Mouse (Mus musculus) limb, embryonic 14.5 days (tissue): ENCODE data around the gene Efna4. TPM values are rescaled to one million over a fixed set of nuclear protein-coding genes. Genes with fewer than 3 reads are reported as not detected.

Source experiments
- ATAC-seq: fragments of 200-750 bp; cut with Nextera tagmentation; 2 replicates; pipeline ENCODE4 v1.8.0; 2017; ENCODE audit warnings: low read depth, moderate number of reproducible peaks, moderate TSS enrichment; ENCODE audit not compliant: low FRiP score
- DNase-seq: peaks from one replicate; pipeline ENCODE4 v3.0.0-alpha.2; 2015; ENCODE audit warnings: low spot score
- H3K27ac ChIP-seq: fragments of 300-500 bp; sonication (generic); replicated peaks from 2 replicates; pipeline ENCODE4 v1.5.1; 2014; ENCODE audit warnings: low read depth, mild to moderate bottlenecking, low read length, moderate library complexity, mixed read lengths
- H3K27me3 ChIP-seq: fragments of 300-500 bp; sonication (generic); 2 replicates; pipeline ENCODE4 v1.6.1; 2014; ENCODE audit warnings: low read length, mixed read lengths; ENCODE audit not compliant: control insufficient read depth, insufficient read depth
- H3K36me3 ChIP-seq: fragments of 300-500 bp; sonication (generic); 2 replicates; pipeline ENCODE4 v1.6.1; 2014; ENCODE audit warnings: mild to moderate bottlenecking, low read length, moderate library complexity, mixed read lengths; ENCODE audit not compliant: control insufficient read depth, insufficient read depth
- H3K4me1 ChIP-seq: fragments of 300-500 bp; sonication (generic); 2 replicates; pipeline ENCODE4 v1.6.1; 2014; ENCODE audit warnings: antibody characterized with exemption, low read length, mixed read lengths; ENCODE audit not compliant: control insufficient read depth, insufficient read depth
- H3K4me2 ChIP-seq: fragments of 300-500 bp; sonication (generic); replicated peaks from 2 replicates; pipeline ENCODE4 v1.6.1; 2014; ENCODE audit warnings: low read depth, mild to moderate bottlenecking, low read length, moderate library complexity; ENCODE audit not compliant: severe bottlenecking
- H3K4me3 ChIP-seq: fragments of 300-500 bp; sonication (generic); replicated peaks from 2 replicates; pipeline ENCODE4 v1.5.1; 2014; ENCODE audit warnings: low read length
- H3K9ac ChIP-seq: fragments of 300-500 bp; sonication (generic); 2 replicates; pipeline ENCODE4 v1.6.1; 2014; ENCODE audit warnings: mild to moderate bottlenecking, low read depth, low read length, moderate library complexity; ENCODE audit not compliant: severe bottlenecking
- H3K9me3 ChIP-seq: fragments of 300-500 bp; sonication (generic); 2 replicates; pipeline ENCODE4 v1.6.1; 2016; ENCODE audit warnings: low read length; ENCODE audit not compliant: control insufficient read depth
- POLR2A ChIP-seq: fragments of 200-500 bp; IDR thresholded peaks from 2 replicates; pipeline ENCODE4 v1.8.0; 2012; ENCODE audit warnings: inconsistent platforms, mild to moderate bottlenecking, moderate library complexity, borderline replicate concordance; ENCODE audit not compliant: insufficient read depth, insufficient read length; ENCODE audit errors: extremely low read depth
- whole genome bisulfite sequencing: fragments of 180-500 bp; shearing (Covaris S2); extraction: QIAGEN DNeasy Blood & Tissue Kit; methylation state at CpG from one replicate; pipeline ENCODE4 v1.1.7; 2014; 5-methylcytosine and 5-hydroxymethylcytosine counted together
- polyA plus RNA-seq, 2 experiments: library from polyadenylated mRNA; depleted of rRNA in 1 of 2; stranded (reverse) in 1 of 2; unstranded in 1 of 2; fragments of >200 nt; fragmentation: Nextera tagmentation in 1 of 2; extraction: Ambion mirVana in 1 of 2; gene quantifications; 2 replicates each; pipeline versions ENCODE4 v1.2.1 to v1.2.3; 2012 to 2014

The Efna4 gene
- polyA plus RNA-seq, 2 experiments, result 32.0 to 56.5 TPM

DNA sequence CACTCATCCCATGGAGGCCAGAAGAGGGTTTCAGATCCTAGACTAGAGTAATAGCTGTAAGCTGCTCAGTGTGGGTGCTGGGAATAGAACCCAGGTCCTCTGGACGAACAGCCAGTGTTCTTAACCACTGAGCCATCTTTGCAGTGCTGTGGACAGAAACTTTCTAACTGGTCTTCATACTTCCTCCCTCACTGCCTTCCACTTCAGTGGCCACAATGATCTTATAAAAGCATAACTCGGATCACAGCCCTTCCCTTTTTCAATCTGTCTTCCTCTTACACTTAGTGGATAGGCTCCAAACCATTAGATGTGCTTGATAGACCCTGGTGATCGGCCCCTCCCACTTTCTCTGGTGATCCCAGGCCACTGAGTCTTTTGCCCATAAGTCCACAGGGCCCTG lies 22.4 kb upstream of the Efna4 start:
- no peaks in the 10 kb centered on the region for H3K4me1 ChIP-seq
- no peak for DNase-seq
- H3K4me3 ChIP-seq, result no peak overlapping the region
- no peaks in the 10 kb centered on the region for H3K9me3 ChIP-seq
- H3K27me3 ChIP-seq, result no peaks in the 10 kb centered on the region
- H3K36me3 ChIP-seq, result no peaks in the 10 kb centered on the region
- H3K4me2 ChIP-seq, result no peak overlapping the region
- H3K27ac ChIP-seq, result no peak overlapping the region
- TF ChIP-seq POLR2A, result no peak
- no peak overlapping the region for H3K9ac ChIP-seq
- ATAC-seq, result no peak
- WGBS, result 66% methylated on average over 3 of the region's 3 CpGs

DNA sequence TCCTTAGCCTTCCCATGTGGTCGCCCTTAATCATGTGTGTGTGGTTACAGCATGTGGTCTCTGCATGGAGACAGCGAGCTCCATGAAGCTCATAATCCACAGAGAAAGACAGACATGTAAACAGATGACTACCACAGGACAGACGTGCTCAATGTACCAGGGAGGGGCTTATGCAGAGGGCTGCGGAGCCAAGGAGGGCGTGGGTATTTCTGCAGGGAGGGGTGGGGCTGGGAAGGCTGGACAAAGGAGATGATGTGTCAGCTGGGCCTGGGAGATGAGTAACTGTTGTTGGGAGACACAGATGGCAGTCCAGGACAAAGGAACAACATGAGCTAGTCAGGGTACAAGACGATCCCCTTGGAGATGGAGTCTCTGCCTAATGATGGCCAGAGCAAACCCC lies 21.8 kb upstream of the Efna4 start:
- no peaks in the 10 kb centered on the region for H3K36me3 ChIP-seq
- DNase-seq, result no peak
- H3K9me3 ChIP-seq, result no peaks in the 10 kb centered on the region
- no peak overlapping the region for H3K4me3 ChIP-seq
- H3K4me1 ChIP-seq, result no peaks in the 10 kb centered on the region
- H3K4me2 ChIP-seq, result no peak overlapping the region
- no peak overlapping the region for H3K27ac ChIP-seq
- H3K9ac ChIP-seq, result no peak overlapping the region
- ATAC-seq, result no peak
- TF ChIP-seq POLR2A, result no peak
- no peaks in the 10 kb centered on the region for H3K27me3 ChIP-seq
- 77% methylated on average over 6 of the region's 6 CpGs for WGBS

DNA sequence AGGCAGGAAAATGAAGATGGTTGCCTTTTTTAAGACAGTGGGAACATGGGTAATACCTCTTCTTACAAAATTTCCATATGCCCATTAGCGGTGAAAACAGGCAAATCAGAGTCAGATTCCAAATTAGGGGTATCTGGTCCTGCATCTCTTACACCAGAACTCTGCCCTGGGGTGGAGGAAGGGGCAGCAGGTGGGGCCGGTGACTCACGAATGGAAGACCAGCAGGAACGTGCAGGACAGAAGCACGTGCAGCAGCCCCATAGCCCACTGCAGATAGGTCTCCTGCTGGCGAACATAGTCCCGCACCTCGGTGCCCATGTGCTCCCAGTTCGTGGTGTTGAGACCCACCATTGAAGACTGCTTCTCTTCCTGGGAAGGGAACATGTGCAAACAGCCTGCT lies 18.2 kb upstream of the Efna4 start:
- Histone ChIP-seq H3K27ac (no peak overlapping the region), H3K27me3 (no peaks in the 10 kb centered on the region), H3K9ac (no peak overlapping the region), H3K9me3 (no peaks in the 10 kb centered on the region), H3K4me3 (no peak overlapping the region), H3K4me1 (no peaks in the 10 kb centered on the region), H3K36me3 (no peaks in the 10 kb centered on the region), H3K4me2 (no peak overlapping the region)
- DNase-seq (no peak), ATAC-seq (no peak)
- WGBS, result 57% methylated on average over 9 of the region's 9 CpGs
- TF ChIP-seq POLR2A, result no peak

DNA sequence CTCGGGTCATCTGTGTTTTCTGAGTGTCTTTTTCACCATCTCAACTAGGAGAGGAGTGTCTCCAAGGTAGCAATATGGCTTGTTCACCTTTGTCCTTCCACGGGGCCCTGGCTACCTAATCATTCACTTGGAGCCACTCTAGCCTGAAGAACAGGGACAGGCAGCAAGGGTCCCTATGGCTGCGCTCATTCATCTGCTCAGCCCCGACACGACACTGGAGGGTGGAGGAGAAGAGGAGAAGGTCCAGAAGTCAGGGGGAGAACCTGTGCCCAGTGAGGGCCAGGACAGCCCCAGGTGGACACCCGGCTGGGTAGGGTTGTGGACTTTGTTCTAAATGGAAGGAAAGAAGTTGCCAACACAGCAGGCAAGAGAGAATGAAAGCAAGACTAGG lies 17.7 kb upstream of the Efna4 start:
- peaks cover 3% of the 10 kb centered on the region for H3K4me1 ChIP-seq
- no peak for TF ChIP-seq POLR2A
- no peaks in the 10 kb centered on the region for H3K9me3 ChIP-seq
- no peak overlapping the region for H3K27ac ChIP-seq
- H3K36me3 ChIP-seq, result no peaks in the 10 kb centered on the region
- H3K4me3 ChIP-seq, result no peak overlapping the region
- 75% methylated on average over 6 of the region's 6 CpGs for WGBS
- H3K27me3 ChIP-seq, result no peaks in the 10 kb centered on the region
- no peak overlapping the region for H3K9ac ChIP-seq
- no peak for ATAC-seq
- no peak overlapping the region for H3K4me2 ChIP-seq
- no peak for DNase-seq

DNA sequence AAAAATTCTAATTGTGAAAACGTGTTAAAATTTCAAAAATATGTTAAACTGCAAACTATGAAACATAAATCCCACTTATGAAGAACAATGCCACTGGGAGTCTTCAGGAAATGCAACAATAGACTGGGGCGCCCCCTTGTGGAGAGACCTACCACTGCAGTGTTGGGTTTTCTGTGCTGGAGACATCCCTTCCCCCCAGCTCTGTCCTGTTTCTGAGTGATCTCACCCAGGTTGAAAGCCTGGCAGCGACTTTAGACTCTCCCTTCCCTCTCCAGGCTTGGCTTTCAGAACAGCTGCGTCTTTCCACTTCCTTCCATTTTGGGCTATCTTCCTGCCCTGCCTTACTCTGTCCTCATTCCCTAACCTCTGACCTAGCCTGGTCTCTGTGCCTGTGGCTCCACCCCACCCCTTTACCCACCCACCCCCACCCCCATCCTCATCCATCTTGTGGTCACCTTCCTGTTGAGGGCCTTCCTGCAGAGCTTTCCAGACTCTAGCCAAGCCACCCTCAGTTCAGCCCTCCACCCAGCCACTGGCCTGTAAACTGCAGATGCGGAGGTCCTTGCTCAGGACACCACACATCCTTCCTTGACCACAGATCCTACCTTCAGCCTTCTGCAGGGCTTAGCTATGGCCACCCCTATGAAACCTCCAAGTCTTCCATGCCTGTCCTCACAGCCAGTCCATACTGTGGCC lies 17.1 kb upstream of the Efna4 start:
- H3K4me1 ChIP-seq, result peaks cover 7% of the 10 kb centered on the region
- no peaks in the 10 kb centered on the region for H3K27me3 ChIP-seq
- WGBS, result 17% methylated on average over 5 of the region's 5 CpGs
- ATAC-seq (0 out of 2 replicates have a peak, but pooled peaks have one; percentile 17), DNase-seq (peak; percentile 79)
- H3K4me2 ChIP-seq, result no peak overlapping the region
- H3K9me3 ChIP-seq, result no peaks in the 10 kb centered on the region
- H3K9ac ChIP-seq, result no peak overlapping the region
- H3K27ac ChIP-seq, result no peak overlapping the region
- no peak for TF ChIP-seq POLR2A
- H3K4me3 ChIP-seq, result no peak overlapping the region
- no peaks in the 10 kb centered on the region for H3K36me3 ChIP-seq
